Mouse (Mus musculus) CH12.LX (cell line): ENCODE data around the gene Myo16. TPM values are rescaled to one million over a fixed set of nuclear protein-coding genes. Genes with fewer than 3 reads are reported as not detected.

Experiments used
- DNase-seq: peaks from one replicate; pipeline ENCODE4 v3.0.0-alpha.2; 2013; ENCODE audit errors: extremely low read depth
- H3K27ac ChIP-seq: 2 replicates; pipeline ENCODE4 v1.5.1; 2012; ENCODE audit warnings: low read depth, mild to moderate bottlenecking, control low read depth, moderate library complexity; ENCODE audit not compliant: insufficient read depth
- H3K27me3 ChIP-seq: replicated peaks from 2 replicates; pipeline ENCODE3; 2012; ENCODE audit warnings: inconsistent platforms
- H3K36me3 ChIP-seq, 2 experiments: replicated peaks in 1 of 2; 2 replicates each; pipeline versions ENCODE3 to v1.6.1; 2012; ENCODE audit warnings: inconsistent platforms in 1 of 2, low read length in 1 of 2, mild to moderate bottlenecking in 1 of 2, mixed read lengths in 1 of 2, moderate library complexity in 1 of 2; ENCODE audit not compliant: control insufficient read depth in 1 of 2, insufficient read depth in 1 of 2
- H3K4me1 ChIP-seq, 2 experiments: 2 replicates each; pipeline ENCODE4 v1.6.1; 2012; ENCODE audit warnings: inconsistent platforms in 1 of 2, moderate library complexity in 1 of 2; ENCODE audit not compliant: insufficient read depth in 2 of 2, control insufficient read depth in 1 of 2
- H3K4me2 ChIP-seq: 2 replicates; pipeline ENCODE4 v1.6.1; 2012; ENCODE audit warnings: low read depth, mild to moderate bottlenecking, control low read depth; ENCODE audit not compliant: poor library complexity, insufficient read depth, severe bottlenecking
- H3K4me3 ChIP-seq, 3 experiments: fragments of 150-350 bp in 1 of 3; sonication (generic) in 1 of 3; replicated peaks in 1 of 3; 2 replicates each; pipeline versions ENCODE3 to v1.5.1; 2011 to 2012; ENCODE audit warnings: low read depth in 2 of 3, low read length in 2 of 3, mild to moderate bottlenecking in 2 of 3, moderate library complexity in 2 of 3, control low read depth in 1 of 3, improper control_type of control experiment in 1 of 3, inconsistent platforms in 1 of 3, mixed read lengths in 1 of 3; ENCODE audit not compliant: poor library complexity in 1 of 3
- H3K79me2 ChIP-seq: replicated peaks from 2 replicates; pipeline ENCODE4 v1.6.1; 2012; ENCODE audit warnings: mild to moderate bottlenecking, moderate library complexity; ENCODE audit not compliant: control insufficient read depth, poor library complexity, insufficient read depth, severe bottlenecking; ENCODE audit errors: extremely low read depth
- H3K9ac ChIP-seq: 2 replicates; pipeline ENCODE4 v1.6.1; 2012; ENCODE audit warnings: low read depth, mild to moderate bottlenecking, control low read depth, moderate library complexity; ENCODE audit not compliant: insufficient read depth
- H3K9me3 ChIP-seq: replicated peaks from 2 replicates; pipeline ENCODE3; 2012; ENCODE audit warnings: low read length, inconsistent platforms, mixed read lengths
- CHD1 ChIP-seq: IDR thresholded peaks from 2 replicates; pipeline ENCODE4 v1.6.1; 2012; ENCODE audit warnings: low read depth, low read length, improper control_type of control experiment, inconsistent platforms
- CHD2 ChIP-seq: IDR thresholded peaks from 2 replicates; pipeline ENCODE4 v1.6.1; 2011; ENCODE audit warnings: low read length, improper control_type of control experiment
- CTCF ChIP-seq, 2 experiments: IDR thresholded peaks in 1 of 2; conservative IDR thresholded peaks in 1 of 2; 2 replicates each; pipeline ENCODE4 v1.5.1; 2011 to 2012; ENCODE audit warnings: low read depth in 2 of 2, low read length in 2 of 2, improper control_type of control experiment in 1 of 2, inconsistent platforms in 1 of 2, mild to moderate bottlenecking in 1 of 2, moderate library complexity in 1 of 2
- ELF1 ChIP-seq: IDR thresholded peaks from 2 replicates; pipeline ENCODE4 v1.6.1; 2014; ENCODE audit warnings: low read depth, mild to moderate bottlenecking, inconsistent platforms, low read length, improper control_type of control experiment
- ETS1 ChIP-seq: conservative IDR thresholded peaks from 2 replicates; pipeline ENCODE4 v1.6.1; 2012; ENCODE audit warnings: low read depth, mild to moderate bottlenecking, inconsistent platforms, low read length, improper control_type of control experiment, moderate library complexity
- IRF4 ChIP-seq: IDR thresholded peaks from 2 replicates; pipeline ENCODE4 v1.6.1; 2014; ENCODE audit warnings: low read depth, mild to moderate bottlenecking, inconsistent platforms, low read length, improper control_type of control experiment
- JUN ChIP-seq: IDR thresholded peaks from 2 replicates; pipeline ENCODE4 v1.6.1; 2011; ENCODE audit warnings: low read depth, mild to moderate bottlenecking, low read length, improper control_type of control experiment, moderate library complexity; ENCODE audit not compliant: insufficient read depth
- MAFK ChIP-seq: IDR thresholded peaks from 2 replicates; pipeline ENCODE4 v1.6.1; 2011; ENCODE audit warnings: low read length, improper control_type of control experiment; ENCODE audit not compliant: insufficient replicate concordance
- MAZ ChIP-seq: IDR thresholded peaks from 2 replicates; pipeline ENCODE4 v1.6.1; 2012; ENCODE audit warnings: low read depth, mild to moderate bottlenecking, inconsistent platforms, low read length, improper control_type of control experiment, moderate library complexity
- MYC ChIP-seq: IDR thresholded peaks from 2 replicates; pipeline ENCODE4 v1.6.1; 2011; ENCODE audit warnings: low read depth, mild to moderate bottlenecking, improper control_type of control experiment, low read length
- NELFE ChIP-seq: IDR thresholded peaks from 2 replicates; pipeline ENCODE4 v1.6.1; 2011; ENCODE audit warnings: low read depth, low read length, improper control_type of control experiment
- NRF1 ChIP-seq: IDR thresholded peaks from 2 replicates; pipeline ENCODE4 v1.6.1; 2014; ENCODE audit warnings: low read depth, mild to moderate bottlenecking, inconsistent platforms, low read length, improper control_type of control experiment, moderate library complexity
- RCOR1 ChIP-seq: conservative IDR thresholded peaks from 2 replicates; pipeline ENCODE4 v1.6.1; 2012; ENCODE audit warnings: low read depth, mild to moderate bottlenecking, inconsistent platforms, low read length, improper control_type of control experiment
- TCF12 ChIP-seq: IDR thresholded peaks from 2 replicates; pipeline ENCODE4 v1.6.1; 2014; ENCODE audit warnings: low read depth, mild to moderate bottlenecking, inconsistent platforms, low read length, improper control_type of control experiment
- USF1 ChIP-seq: IDR thresholded peaks from 2 replicates; pipeline ENCODE4 v1.6.1; 2014; ENCODE audit warnings: low read depth, mild to moderate bottlenecking, inconsistent platforms, low read length, improper control_type of control experiment
- USF2 ChIP-seq: conservative IDR thresholded peaks from 2 replicates; pipeline ENCODE4 v1.6.1; 2011; ENCODE audit warnings: low read depth, low read length, improper control_type of control experiment
- ZMIZ1 ChIP-seq: IDR thresholded peaks from 2 replicates; pipeline ENCODE4 v1.6.1; 2012; ENCODE audit warnings: low read depth, mild to moderate bottlenecking, inconsistent platforms, low read length, improper control_type of control experiment
- dilution Hi-C: fragments of 300-500 bp; cut with MboI; formaldehyde crosslinking; loops from 2 replicates; pipeline ENCODE4 v1.14.3; 2020; ENCODE audit warnings: low sequenced_read_pairs; ENCODE audit not compliant: extremely low pct_unique_long_range_greater_than_20kb, extremely low pct_ligation_motif_present
- in situ Hi-C: fragments of 300-500 bp; cut with MboI; formaldehyde crosslinking; loops from 3 replicates; pipeline ENCODE4 v1.14.3; 2019; ENCODE audit warnings: low sequenced_read_pairs, low pct_ligation_motif_present, low pct_unique_long_range_greater_than_20kb, mixed read lengths
- polyA plus RNA-seq: library from polyadenylated mRNA; unstranded; fragments of >175 nt; gene quantifications from 2 replicates; pipeline ENCODE4 v1.2.1, GENCODE M21; 2012; ENCODE audit warnings: low read depth; ENCODE audit not compliant: insufficient read length
- total RNA-seq, 2 experiments: library from RNA; depleted of rRNA; stranded (reverse); fragments of 300-350 nt in 1 of 2; fragments of >200 nt in 1 of 2; gene quantifications; 2 replicates each; pipeline ENCODE4 v1.2.3; 2012 to 2014

Gene Myo16
- total and polyA plus RNA-seq, 3 experiments = not detected

DNA sequence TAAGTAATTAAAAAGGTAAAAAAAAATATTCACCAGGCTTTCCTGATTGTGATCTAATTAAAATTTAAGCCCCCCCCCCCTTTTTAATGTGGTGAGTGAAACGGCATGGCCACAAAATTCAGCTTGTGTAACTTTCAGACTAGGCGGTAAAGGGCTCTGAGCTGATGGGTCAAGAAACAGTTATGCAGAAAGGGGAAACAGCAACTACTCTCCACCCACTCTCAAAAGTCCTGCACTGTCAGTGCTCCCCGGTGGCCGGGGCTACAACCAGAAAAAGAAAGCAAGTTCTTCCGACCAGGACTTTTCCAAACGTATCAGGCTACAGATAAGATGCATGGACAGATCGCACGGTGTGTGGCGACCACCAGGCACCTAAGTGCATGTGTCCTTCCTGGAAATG is 408.9 kb downstream of the Myo16 start:
- H3K27me3 ChIP-seq = no peaks in the 10 kb centered on the region
- no peak overlapping the region for H3K4me2 ChIP-seq
- H3K4me1 ChIP-seq = peaks cover 0 to 4% of the 10 kb centered on the region in 2 experiments; a peak in 1 of 4 replicates
- H3K9me3 ChIP-seq = no peaks in the 10 kb centered on the region
- dilution Hi-C loops (no loop called here), in situ Hi-C loops (no loop called here)
- TF ChIP-seq JUN (no peak), NRF1 (no peak), MAZ (no peak), RCOR1 (no peak), NELFE (no peak), CTCF (conservative IDR thresholded peaks at IDR 0.05 in 1 of 2, IDR thresholded peaks at IDR 0.05 in 1 of 2; ENCODE audit: low read depth in 2 of 2, low read length in 2 of 2) (no peak), MAFK (no peak), ZMIZ1 (no peak)
- H3K9ac ChIP-seq = no peak overlapping the region
- no peaks in the 10 kb centered on the region for H3K36me3 ChIP-seq
- H3K79me2 ChIP-seq = no peaks in the 10 kb centered on the region
- H3K4me3 ChIP-seq = no peak overlapping the region
- DNase-seq = no peak
- no peak overlapping the region for H3K27ac ChIP-seq

DNA sequence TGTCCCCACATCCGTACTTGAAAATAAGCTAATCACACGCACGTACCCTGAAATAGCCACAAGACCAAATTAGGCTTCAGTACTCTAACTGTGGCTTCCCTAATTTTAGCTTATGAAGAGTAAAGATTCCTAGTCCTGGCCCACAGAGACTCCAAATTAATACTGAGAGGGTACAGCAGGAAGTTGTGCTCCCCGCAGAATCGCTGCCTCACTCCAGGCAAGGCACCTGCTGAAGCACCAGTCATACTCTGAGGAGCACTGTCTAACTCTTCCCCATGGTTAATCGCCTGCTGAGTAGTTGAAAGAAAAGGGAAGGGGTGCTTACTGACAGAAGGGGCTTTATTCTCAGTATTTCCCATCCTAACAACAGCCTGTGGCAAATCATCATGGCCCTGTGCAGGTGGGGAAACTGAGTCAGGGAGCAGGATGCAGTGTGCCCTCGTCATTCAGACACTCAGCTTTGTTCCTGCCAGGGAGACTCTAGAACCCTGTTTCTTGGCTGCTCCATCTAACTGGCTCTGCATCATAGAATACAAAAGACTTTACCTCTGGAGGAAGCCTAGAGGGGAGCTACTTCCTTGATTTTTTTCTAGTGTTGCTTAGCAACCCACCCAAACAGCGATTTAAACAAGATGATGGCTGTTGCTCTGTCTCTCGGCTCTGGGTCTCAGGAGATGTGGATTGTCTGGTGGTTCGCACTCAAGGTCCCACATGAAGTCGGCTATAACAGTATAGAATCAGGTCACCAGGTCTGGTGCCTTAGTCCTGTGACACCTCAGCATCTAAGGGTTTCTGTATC is 411.7 kb downstream of the Myo16 start:
- Histone ChIP-seq H3K27ac (no peak overlapping the region), H3K4me2 (no peak overlapping the region), H3K79me2 (no peaks in the 10 kb centered on the region), H3K27me3 (no peaks in the 10 kb centered on the region), H3K4me3 (no peak overlapping the region), H3K9me3 (no peaks in the 10 kb centered on the region), H3K4me1 (no peaks in the 10 kb centered on the region), H3K36me3 (no peaks in the 10 kb centered on the region), H3K9ac (no peak overlapping the region)
- no peak for DNase-seq
- dilution Hi-C loops (no loop called here), in situ Hi-C loops (no loop called here)
- no peak for TF ChIP-seq USF1
- TF ChIP-seq ELF1 = no peak
- no peak for TF ChIP-seq MYC

DNA sequence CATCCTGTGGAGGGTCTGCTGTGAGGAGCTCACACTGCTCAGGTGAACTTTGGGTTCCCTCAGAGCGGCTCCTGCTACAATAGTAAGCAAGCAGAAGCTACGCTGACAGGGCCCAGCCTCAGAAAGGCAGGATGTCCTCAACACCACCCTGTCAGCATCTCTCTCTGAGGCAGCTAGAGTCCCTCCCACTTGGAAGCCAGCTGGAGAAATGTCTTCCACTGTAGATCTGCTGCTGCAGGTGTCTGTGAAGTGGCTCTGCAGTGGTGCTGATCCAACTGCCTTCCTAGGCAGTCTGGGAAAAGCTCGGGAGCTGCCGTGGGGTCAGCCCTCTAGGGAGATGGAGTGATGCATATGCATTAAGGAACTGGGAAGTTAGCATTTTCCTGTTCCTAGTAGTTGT is 414.7 kb downstream of the Myo16 start:
- H3K9me3 ChIP-seq = no peaks in the 10 kb centered on the region
- no peaks in the 10 kb centered on the region for H3K79me2 ChIP-seq
- TF ChIP-seq RCOR1 (no peak), MAFK (no peak), ETS1 (no peak), CTCF (conservative IDR thresholded peaks at IDR 0.05 in 1 of 2, IDR thresholded peaks at IDR 0.05 in 1 of 2; ENCODE audit: low read depth in 2 of 2, low read length in 2 of 2) (no peak), CHD2 (no peak), CHD1 (no peak), IRF4 (no peak), USF2 (no peak), ZMIZ1 (no peak), TCF12 (no peak), ELF1 (no peak)
- no peaks in the 10 kb centered on the region for H3K4me1 ChIP-seq
- H3K27ac ChIP-seq = no peak overlapping the region
- H3K36me3 ChIP-seq = no peaks in the 10 kb centered on the region
- dilution Hi-C loops = no loop called here
- H3K4me2 ChIP-seq = no peak overlapping the region
- DNase-seq = no peak
- H3K4me3 ChIP-seq = no peak overlapping the region
- H3K9ac ChIP-seq = no peak overlapping the region
- no peaks in the 10 kb centered on the region for H3K27me3 ChIP-seq
- in situ Hi-C loops = no loop called here
